Mouse (Mus musculus): ENCODE measurements around the gene Usp37.

DNA sequence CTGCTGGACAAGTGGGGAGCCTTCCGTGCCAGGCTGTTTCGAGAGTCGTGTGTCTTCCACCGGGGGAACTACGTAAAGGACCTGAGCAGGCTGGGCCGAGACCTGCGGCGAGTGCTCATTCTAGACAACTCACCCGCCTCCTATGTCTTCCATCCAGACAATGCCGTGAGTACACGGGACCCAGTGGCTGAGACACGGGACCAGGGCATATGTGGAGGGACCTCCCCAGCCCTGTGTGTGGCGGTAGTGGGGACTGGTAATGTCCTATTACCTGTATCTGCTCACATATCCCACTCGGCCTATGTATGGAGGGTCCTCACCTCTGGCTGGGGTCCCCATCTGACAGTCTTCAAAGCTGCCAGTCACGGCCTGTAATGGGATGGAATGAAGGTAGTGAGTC is 149.2 kb downstream of the Usp37 start:
- TF ChIP-seq CTCF (IDR thresholded peaks at IDR 0.05; ENCODE audit: borderline replicate concordance, insufficient read depth, low read depth, low read length) (no peak), POLR2A (IDR thresholded peaks at IDR 0.05; ENCODE audit: borderline replicate concordance, insufficient read depth, low read length) (no peak)

Measured in cerebellum, adult 2 months (tissue).